Mouse (Mus musculus): Measurements from ENCODE around the gene Vegfa.

Vegfa gene

DNA sequence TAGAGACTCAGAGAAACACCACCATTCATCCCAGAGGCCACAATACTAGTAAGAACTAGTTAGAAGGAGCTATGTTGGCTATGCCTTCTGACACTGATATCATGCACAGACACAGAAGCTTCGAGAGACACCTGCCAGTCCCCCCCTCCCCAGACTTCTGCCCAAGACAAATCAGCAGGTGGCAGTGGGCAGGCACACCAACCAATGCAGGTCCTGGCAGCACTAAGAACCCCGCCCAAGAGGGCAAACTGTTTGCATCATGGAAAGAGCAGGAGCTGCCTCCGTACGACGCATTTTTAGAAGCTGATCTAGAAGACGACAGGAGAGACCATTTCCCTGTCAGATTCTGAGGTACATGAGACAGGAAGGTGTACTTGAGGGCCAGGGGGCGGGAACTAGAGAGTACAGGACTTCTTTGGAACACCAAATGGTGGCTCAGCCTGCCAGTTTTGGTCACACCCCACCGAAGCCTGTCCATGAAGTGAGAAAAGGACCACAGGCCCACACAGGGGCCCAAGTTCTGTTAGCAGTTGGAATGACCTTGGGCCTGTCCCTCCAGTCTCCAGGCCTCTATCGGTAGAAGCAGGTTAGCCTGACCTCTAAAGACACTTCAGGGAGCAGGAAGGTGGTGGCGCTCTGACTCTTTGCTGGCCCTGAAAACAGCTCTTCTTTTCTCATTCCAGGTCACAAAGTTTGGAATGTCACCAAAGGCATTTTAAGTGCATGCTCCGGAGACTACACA is 6.1 kb downstream of the Vegfa start:
- DNase-seq (ENCODE audit: low read depth, low spot score), result no peak

DNA sequence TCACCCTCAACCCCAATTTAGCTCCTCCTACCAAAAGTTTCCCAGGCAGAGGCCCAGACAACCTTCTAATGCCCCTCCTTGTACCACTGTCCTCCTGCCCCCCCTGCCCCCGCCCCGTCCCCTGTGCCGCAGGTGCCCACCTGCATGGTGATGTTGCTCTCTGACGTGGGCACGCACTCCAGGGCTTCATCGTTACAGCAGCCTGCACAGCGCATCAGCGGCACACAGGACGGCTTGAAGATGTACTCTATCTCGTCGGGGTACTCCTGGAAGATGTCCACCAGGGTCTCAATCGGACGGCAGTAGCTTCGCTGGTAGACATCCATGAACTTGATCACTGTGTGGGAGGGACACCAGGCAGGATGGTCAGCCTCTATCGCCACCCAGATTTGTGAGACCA is 7.0 kb downstream of the Vegfa start:
- no peak for DNase-seq (ENCODE audit: low read depth, low spot score)

DNA sequence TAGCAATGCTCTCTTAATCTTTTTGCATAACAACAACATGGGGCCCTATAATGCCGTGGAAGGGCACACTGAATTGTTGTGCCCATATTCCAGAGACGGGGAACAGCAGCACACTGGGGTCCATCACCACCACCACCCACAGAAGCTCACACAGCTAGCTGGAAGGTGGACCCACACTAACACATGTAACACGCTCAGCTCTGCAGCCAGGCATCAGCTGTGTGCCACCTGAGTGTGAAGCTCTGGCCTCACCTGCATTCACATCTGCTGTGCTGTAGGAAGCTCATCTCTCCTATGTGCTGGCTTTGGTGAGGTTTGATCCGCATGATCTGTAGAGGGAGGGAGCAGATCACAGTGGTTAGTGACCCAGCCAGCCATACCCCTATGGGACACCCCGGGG is 8.0 kb downstream of the Vegfa start:
- DNase-seq (ENCODE audit: low read depth, low spot score), result no peak

DNA sequence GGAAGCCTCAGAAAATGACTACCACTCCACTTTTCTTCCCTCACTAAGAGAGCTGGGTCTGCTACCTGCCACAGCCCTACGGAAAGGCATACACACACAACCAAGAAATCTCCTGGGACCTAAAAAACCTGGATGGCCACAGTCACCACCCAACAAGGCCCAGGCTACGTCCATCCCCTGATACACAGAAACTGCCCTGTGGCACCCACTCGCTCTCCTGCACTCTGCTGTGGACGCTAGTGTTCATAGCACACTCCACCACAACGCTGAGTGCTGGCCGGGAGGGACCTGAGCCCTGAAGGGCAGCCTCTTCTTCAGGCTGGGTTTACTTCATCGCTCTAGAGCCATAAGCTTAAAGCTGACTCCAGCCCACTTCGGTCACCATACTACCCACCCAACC is 8.6 kb downstream of the Vegfa start:
- DNase-seq (ENCODE audit: low read depth, low spot score), result no peak

DNA sequence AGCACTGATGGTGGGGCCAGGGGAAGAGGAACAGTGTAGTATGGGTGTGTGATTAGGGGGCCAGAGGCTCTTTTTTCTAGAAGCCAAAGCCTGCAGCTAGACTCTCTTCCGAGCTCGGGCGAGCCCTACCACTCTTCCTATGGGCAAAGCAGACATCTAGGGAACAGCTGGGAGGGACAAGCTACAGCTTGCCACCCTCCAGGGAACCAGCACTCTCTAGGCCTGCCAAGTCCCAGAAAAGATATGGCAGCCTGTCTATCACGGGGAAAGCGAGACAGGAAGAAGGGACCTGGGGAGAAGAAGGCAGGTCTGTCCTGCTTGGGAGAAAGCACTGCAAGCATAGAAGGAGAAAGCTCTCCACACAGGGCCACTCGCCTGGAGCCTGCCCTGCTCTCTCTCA is 9.2 kb downstream of the Vegfa start:
- DNase-seq (ENCODE audit: low read depth, low spot score), result peak; percentile 63

DNA sequence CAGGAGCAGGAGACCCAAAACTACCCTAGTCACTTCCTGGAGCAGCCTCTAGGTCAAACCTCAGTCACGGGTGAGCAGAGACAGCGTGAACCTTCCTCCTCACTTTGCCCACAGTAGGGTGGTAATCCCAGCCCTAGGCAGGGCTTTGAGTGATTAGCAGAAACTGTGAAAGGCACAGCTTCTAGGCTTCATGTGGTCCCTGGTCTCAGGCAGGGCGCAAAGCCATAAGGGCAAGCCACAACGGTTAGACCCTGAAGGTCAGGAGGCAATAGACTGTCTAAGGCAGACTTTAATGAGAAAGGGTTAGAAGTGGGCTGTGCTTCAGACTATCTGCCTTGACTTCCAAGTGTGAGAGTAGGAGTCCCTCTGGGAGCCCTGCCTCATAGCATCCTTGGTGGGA is 9.7 kb downstream of the Vegfa start:
- DNase-seq (ENCODE audit: low read depth, low spot score), result no peak

DNA sequence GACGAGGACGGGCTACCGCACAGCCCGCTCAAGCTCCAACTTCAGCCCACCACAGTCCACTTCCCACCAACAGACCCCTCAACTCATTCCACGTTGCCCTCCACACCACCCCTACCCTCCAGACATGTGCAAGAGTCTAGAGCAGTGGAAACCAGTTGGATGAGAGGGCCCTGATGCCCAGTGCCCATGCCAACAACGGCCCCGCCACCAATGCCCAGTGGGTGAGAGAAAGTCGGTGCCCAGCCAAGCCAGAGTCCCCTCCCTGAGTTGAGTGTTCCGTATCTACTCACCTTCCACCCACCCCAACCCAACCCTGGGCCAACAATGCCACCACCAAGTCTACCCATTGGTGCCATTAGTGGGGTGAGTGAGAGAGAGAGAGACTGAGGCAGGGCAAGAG is 10.4 kb downstream of the Vegfa start:
- DNase-seq (ENCODE audit: low read depth, low spot score), result no peak

DNA sequence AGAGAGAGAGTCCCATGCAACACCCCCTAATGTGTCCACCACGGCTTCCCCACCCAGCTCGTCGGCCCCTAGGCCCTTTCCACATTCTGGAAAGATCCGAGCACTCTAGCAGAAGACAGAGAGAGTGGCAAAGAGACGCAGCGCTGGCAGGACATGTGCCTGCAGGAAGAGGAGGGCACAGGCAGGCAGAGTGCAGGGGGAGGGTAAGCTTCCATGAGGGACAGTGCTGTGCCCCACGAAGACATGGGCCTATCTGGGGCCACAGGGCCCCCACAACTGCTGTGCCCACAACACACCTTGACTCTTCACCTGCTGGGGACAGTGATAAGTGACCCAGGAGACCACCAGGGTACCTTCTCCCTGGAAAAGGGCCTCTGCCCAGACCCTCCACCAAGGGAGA is 11.0 kb downstream of the Vegfa start:
- DNase-seq (ENCODE audit: low read depth, low spot score), result no peak

DNA sequence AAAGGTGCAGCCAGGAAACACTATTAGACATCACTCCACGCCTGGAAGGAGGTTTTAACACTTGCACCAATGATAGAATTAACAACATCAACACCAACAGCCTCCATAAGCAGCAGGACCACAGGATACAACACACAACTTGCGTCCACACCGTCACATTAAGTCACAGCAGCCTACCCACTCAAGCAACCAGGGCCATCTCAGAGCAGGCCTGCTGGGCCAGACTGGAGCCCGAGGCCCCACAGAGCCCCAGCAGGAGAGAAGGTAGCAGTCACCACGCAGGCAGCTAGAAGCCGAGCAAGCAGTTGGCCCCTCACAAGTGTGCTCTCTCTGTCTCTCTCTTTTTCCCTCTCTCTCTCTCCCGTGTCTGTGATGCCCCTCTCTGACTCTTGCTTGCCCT is 11.6 kb downstream of the Vegfa start:
- no peak for DNase-seq (ENCODE audit: low read depth, low spot score)

DNA sequence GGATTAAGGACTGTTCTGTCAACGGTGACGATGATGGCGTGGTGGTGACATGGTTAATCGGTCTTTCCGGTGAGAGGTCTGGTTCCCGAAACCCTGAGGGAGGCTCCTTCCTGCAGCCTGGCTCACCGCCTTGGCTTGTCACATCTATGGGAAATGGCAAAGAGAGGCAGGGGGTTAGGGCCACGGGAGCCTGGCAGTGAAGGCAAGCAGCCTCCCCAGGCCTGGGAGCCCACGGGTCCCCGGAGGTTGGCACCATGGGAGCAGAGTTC is 13.5 kb downstream of the Vegfa start:
- no peak for DNase-seq (ENCODE audit: low read depth, low spot score)

DNA sequence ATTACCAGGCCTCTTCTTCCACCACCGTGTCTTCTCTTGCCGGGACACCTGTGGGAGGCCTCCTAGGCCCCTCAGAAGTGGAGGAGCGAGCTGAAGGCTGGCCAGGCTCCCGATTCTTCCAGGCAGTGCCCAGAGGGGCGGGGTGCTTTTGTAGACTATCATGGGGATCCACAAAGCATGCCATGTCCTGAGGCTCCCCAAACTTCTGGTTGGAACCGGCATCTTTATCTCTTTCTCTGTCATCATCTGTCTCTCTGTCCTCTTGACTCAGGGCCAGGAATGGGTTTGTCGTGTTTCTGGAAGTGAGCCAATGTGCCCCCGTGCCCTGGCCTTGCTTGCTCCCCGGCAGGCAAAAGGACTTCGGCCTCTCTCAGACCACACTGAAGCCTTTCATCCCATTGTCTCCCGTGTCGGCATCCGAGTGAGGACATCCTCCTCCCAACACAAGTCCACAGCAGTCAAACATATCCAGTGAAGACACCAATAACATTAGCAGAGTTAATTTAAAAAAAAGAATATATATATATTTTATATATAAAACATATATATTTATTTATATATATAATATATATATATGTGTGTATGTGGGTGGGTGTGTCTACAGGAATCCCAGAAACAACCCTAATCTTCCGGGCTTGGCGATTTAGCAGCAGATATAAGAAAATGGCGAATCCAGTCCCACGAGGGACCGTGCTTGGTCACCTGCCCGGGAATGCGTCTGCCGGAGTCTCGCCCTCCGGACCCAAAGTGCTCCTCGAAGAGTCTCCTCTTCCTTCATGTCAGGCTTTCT is 14.0 kb downstream of the Vegfa start:
- DNase-seq (ENCODE audit: low read depth, low spot score), result no peak

DNA sequence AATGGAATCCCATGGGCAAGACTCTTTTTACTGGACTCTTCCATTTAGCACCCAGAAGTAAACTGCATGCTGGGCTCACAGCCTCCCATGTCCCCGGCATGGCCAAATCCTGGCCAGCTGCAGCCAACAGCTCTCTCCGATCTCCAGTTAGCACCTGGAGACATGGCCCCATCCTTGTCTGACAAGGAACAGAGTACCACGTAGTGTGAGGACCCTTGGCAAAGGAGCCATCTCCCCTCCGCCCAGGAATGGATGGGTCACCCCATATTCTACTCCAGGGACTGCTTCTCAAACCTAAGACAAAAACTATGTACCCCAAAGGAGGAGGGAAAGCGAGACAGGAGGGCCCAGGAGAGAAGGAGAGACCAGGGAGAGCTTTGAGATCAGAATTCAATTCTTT is 15.6 kb downstream of the Vegfa start:
- no peak for DNase-seq (ENCODE audit: low read depth, low spot score)

DNA sequence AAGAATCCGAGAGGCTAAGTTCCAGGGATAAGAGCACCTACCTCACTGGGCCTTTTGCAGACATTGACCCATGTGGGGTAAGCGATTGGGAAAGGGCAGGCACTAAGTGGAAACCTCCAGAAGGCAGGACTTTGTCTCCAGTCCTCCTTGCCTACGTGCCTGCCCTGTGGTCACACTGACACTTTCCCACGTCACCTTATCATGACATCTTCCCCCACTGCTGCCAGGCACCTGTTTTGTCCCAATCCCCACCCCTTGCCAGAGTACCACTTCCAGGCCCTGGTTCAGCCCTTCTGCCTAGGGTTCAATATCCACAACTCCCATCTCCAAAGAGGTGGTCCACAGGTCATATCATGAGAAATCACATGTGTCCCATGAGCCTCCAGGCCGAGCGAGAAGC is 16.2 kb downstream of the Vegfa start:
- DNase-seq (ENCODE audit: low read depth, low spot score), result no peak

DNA sequence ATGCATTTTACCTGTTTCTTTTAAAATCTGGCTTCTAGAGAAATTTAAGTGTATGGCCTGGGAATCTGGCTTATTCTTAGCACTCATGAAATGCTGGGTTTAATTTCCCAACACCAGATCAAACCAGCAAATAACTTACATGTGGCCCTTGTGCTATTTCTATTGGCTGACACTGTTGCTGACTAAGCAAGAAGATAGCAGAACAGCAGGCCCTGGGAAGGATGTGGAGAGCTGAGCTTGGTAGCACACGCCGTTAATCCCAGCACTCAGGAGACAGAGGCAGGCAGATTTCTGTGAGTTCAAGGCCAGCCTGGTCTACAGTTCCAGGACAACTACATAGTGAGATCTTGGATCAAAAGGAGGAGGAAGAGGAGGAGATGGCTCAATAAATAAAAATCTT is 17.2 kb downstream of the Vegfa start:
- DNase-seq (ENCODE audit: low read depth, low spot score), result no peak

DNA sequence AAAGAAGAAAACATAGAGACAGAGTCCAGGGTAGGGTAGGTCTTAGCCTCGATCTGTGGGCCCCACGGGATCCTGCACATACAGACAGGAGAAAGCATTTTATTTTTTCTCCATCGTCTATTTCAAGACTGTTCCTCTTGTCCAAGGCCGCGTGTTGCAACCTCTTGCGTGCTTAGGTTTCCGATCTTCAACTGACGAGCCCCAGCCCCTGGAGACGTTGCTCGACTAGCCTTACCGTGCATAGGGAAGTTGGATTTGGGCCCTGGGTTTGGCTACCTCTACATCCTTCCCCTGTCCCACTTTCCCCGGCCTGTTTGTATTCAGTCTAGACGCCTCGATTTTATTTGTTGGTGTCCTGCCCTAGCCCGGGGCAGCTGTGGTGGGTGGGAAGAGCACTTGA is 18.6 kb downstream of the Vegfa start:
- no peak for DNase-seq (ENCODE audit: low read depth, low spot score)

DNA sequence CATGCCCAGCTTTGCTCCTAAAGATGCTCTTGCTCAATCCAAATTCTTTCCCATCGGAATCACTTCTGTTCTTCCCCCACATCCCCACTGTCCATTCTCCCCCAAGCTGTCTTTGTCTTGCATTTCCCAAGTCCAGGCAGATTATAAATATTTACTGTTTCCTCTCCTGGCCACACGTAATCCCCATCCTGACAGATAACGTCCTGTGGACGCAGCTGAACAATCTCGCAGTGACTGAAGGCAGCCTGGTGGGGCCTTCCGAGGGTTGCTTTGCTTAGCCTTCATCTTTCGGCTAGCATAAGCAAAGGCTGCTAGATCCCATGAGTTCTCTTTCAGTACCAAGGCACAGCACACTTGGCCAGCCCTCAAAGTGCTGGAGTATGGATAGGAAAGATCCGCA is 20.0 kb downstream of the Vegfa start:
- no peak for DNase-seq (ENCODE audit: low read depth, low spot score)

DNA sequence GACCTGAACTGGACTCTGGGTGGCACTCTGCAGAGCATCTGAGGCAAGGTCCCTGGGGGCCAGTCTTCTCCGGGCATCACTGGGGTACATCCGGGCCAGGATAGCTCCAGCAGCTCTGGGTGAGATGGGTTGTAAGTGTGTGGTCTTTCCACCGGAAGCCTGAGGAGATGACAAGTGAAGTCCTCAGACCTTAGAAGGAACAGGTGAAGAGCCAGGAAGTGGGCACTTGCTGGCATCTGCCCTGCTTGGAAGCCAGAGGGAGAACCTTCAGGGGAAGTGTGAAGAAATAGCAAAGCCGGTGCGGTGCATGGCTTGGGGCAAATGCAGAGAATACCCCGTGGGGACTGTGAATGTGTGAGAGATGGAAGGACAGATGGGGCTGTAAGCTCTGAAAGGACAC is 21.7 kb downstream of the Vegfa start:
- DNase-seq (ENCODE audit: low read depth, low spot score), result no peak

DNA sequence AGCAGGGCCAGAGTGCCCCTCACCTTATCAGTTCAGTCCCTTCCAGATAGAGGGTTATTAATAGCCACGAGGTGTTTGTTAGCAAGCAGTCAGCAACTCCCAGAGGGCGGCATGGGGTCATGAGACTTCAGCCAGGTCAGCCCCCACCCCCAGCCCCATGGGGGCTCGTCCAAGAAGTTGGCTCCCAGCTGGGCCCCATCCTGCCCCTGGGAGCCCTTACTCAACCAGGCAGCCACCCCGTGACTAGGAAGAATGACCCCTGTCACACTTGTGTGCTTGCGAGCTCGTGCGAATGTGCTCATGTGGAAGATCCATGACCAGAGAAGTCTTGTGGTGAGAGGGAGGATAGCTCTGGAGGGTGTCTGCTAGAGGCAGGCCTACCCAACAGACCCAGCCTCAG is 23.0 kb downstream of the Vegfa start:
- DNase-seq (ENCODE audit: low read depth, low spot score), result no peak

DNA sequence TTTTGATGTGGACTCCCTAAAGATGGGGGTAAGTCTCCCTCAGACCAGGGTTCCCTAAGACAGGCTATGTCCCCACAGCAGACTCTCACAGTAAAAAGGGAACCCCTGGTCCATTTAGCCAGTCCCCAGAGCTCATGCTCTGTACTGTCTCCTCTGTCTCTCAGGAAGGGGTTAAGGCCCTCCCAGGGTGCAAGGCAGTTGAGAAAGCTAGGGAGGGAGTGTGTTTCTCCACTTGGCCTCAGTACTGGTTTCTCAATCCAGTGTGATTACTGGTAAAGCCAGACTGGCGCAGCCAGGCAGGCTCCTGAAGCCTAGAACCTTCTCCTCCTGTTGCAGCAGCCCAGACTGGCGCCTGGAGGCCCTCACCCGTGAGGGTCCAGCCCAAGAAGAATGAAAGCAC is 26.7 kb downstream of the Vegfa start:
- no peak for DNase-seq (ENCODE audit: low read depth, low spot score)

DNA sequence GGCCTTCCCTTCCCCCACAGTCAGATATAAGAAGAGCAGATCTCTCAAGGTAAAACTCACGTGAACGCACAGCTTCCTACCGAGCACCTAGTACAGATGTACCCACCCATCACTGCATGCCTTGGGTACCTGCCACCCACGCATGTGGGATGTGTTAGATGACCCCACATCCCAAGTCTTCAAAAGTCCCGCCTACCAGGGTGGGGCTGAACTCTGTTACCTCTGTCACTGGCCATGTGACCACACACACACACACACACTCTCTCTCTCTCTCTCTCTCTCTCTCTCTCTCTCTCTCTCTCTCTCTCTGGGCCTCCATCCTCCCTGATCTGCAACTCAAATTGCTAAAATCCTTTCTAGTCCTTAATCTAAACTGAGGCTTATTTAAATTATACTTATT is 27.7 kb downstream of the Vegfa start:
- no peak for DNase-seq (ENCODE audit: low read depth, low spot score)

DNA sequence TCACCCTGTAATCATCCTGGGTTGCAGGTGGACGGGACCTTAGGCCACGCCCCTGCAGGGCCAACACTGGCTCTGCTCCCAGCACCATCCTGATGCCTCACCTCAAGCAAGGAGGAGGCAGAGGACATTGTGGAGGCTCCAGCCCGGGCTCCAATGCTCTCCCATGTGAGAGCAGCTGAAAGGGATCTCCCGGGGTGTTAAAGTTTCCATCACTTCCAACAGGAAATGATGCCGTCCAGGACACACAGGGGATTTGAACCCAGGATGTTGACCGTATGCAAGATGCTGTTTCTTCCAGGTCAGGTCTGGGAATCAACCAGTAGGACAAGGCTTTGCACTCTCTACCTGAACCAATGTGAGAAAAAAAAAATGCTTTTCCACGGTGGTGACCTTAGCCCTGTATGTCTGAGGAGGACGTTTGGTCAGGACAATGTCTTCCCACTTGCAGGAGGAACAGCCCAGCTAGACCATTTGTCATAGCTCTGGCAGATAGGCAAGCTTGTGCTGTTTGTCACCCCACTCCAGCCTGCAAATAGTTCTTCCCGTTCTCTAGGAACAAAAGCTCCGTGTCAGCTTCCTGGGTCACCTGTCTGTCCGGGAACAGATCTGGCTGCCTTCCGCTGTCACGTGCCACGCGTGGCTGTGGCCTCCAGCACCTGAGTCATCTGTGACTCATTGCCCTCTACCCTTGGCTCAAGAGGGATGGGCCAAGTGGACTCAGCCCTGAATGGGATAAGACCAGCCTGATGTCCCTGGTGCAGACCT is 28.3 kb downstream of the Vegfa start:
- DNase-seq (ENCODE audit: low read depth, low spot score), result no peak

DNA sequence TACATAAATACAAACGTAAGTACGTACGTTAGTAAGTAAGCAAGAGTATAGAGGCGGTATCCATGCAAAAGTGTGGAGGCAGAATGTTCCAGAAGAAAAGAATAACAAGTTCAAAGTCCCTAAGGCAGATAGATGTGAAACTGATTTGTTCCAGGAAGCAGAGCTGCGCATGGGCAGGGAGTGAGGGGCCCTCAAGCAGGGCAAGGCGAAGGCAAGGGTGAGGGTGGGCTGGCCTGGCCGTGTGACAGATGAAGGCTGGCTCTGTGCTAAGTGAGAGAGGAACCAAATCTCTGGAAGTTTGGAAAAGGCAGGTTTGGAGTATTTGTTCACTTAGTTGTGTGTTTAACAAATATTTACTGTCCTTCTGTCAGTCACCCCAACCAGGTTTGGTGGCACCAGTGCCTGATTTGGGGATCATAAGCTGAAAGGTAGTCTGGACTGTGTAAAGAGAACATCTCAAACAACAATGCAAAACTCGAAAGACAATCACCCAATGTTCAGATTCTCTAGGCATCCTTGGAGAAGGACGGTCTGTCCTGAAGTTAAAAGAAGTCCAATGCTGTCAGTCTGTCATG is 32.7 kb downstream of the Vegfa start:
- no peak for DNase-seq (ENCODE audit: low read depth, low spot score)

DNA sequence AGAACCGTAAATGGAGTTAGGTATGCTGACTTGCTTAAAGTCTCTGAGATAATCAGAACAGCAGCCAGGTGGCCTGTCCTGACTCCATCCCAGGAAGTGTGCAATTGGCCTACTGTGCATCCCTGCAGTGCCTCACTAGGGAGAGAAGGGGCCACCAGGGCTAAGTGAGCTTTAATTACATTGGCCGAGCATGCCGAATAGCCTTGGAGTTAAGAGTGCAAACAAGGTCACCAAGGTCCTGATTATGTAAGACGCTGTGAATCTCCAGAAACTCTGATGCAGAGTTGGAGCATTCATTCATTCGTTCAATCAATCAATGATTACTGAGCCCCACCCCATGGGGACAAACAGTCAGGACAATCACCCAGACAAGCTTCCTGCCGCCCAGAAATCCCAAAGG is 33.8 kb downstream of the Vegfa start:
- no peak for DNase-seq (ENCODE audit: low read depth, low spot score)

All from brain, adult 2 months (tissue).